Mouse (Mus musculus): ENCODE results near the gene Rspo1. TPM values are rescaled to one million over a fixed set of nuclear protein-coding genes. Genes with fewer than 3 reads are reported as not detected.

Gene Rspo1
- total and polyA plus RNA-seq, 2 experiments from 2014 or later: 1.9 to 2.4 TPM

DNA sequence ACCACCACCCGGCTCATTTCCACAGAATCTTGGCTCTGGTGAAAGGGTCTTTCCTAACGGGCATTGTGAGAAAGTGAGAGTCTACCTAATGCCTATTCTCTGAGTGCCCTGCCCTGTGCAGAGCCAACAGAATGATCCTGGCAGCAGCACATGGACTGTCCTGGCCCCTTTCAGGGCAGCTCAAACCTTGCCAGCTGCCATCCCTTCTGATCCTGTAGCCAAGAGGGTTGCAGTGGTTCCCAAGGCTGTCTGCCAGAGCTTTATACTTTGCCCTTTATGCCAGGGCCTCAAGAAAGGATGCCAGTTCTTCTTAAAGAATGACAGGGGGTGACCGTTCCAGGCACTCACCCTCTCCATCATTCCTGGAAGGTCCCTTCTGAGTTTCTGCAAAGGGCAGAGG, 36.7 kb upstream of the Rspo1 start:
- H3K27me3 ChIP-seq (ENCODE audit: insufficient read depth, low read length): no peaks in the 10 kb centered on the region
- 63% methylated on average over 3 of the region's 3 CpGs for WGBS
- H3K27ac ChIP-seq (ENCODE audit: low read depth, low read length): no peak overlapping the region
- no peak overlapping the region for H3K4me3 ChIP-seq (ENCODE audit: low read depth, low read length)
- H3K4me1 ChIP-seq (ENCODE audit: insufficient read depth): no peaks in the 10 kb centered on the region
- H3K9ac ChIP-seq: no peak overlapping the region
- ATAC-seq (peak; percentile 25; the same call in 1 of the 2 replicates), DNase-seq (no peak)
- no peak for TF ChIP-seq CTCF (IDR thresholded peaks at IDR 0.05; ENCODE audit: low read depth)
- H3K4me2 ChIP-seq (ENCODE audit: low read depth): no peak overlapping the region
- H3K36me3 ChIP-seq (ENCODE audit: insufficient read depth): no peaks in the 10 kb centered on the region
- no peaks in the 10 kb centered on the region for H3K9me3 ChIP-seq (ENCODE audit: low read length)

DNA sequence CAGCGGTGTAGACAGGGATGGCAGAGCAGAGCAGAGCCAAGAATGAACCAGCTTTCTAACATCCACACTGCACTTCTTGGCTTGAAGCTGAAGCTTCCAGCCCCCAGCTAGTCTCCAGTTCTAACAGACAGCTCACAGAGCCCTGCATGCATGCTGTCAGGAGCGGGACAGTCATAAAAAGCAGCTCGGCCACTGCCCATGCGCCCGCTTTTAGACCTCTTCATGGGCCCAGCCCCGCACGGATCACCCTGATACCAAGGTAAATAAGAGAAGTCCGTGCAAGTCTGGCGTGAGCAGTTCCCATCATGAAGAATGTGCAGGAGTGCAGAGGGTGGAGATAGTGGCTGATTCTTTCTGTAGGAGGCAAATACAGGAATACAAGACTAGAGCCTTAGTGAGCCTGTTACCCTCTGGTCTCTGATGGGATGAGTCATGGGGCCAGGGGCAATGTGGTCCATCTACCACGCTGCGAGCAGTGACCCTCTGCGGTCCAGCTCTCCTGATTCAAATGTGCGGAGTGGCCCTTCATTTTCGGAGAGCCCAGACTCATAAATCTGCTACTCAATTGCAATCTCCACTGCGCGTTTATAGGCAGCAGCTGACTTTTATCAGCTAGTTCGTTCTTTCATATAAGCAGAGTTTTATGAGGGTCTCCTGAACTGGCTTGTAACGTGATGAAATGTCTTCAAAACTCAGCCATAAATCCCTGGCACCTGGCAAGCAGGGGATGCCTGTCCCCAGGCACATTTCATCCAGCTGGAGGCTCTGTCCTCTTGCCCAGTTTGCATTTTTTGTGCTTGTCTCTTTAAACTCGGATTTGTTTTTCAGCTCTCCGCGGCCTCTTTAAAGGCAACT, 35.8 kb upstream of the Rspo1 start:
- no peaks in the 10 kb centered on the region for H3K4me1 ChIP-seq (ENCODE audit: insufficient read depth)
- no peak overlapping the region for H3K4me2 ChIP-seq (ENCODE audit: low read depth)
- no peak overlapping the region for H3K9ac ChIP-seq
- whole genome bisulfite sequencing: 81% methylated on average over 21 of the region's 21 CpGs
- H3K27me3 ChIP-seq (ENCODE audit: insufficient read depth, low read length): no peaks in the 10 kb centered on the region
- no peaks in the 10 kb centered on the region for H3K36me3 ChIP-seq (ENCODE audit: insufficient read depth)
- H3K9me3 ChIP-seq (ENCODE audit: low read length): no peaks in the 10 kb centered on the region
- H3K27ac ChIP-seq (ENCODE audit: low read depth, low read length): no peak overlapping the region
- no peak for ATAC-seq
- no peak for DNase-seq
- no peak for TF ChIP-seq CTCF (IDR thresholded peaks at IDR 0.05; ENCODE audit: low read depth)
- H3K4me3 ChIP-seq (ENCODE audit: low read depth, low read length): no peak overlapping the region

DNA sequence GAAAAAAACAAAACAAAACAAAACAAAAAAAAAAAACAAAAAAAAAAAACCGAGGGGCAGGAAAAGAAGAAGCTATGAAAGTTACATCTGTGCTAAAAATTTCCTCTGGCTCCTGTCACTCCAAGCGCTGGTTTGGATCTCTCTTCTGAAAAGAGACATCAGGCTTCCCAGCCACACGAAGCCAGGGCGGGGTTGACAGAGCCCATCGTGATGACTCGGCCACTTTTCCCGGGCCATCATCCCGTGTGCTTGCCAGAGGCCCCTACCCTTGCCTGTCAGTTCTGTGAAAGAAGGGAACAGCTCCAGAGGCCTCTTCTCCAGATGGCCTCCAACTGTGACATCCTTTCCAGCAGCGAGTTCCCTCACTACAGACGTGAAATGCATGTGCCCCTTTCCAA, 35.2 kb upstream of the Rspo1 start:
- no peak overlapping the region for H3K4me2 ChIP-seq (ENCODE audit: low read depth)
- ATAC-seq (no peak), DNase-seq (no peak)
- H3K27me3 ChIP-seq (ENCODE audit: insufficient read depth, low read length): no peaks in the 10 kb centered on the region
- 44% methylated on average over 10 of the region's 10 CpGs for WGBS
- no peaks in the 10 kb centered on the region for H3K4me1 ChIP-seq (ENCODE audit: insufficient read depth)
- TF ChIP-seq CTCF (IDR thresholded peaks at IDR 0.05; ENCODE audit: low read depth): no peak
- H3K9me3 ChIP-seq (ENCODE audit: low read length): no peaks in the 10 kb centered on the region
- H3K27ac ChIP-seq (ENCODE audit: low read depth, low read length): no peak overlapping the region
- no peak overlapping the region for H3K4me3 ChIP-seq (ENCODE audit: low read depth, low read length)
- no peaks in the 10 kb centered on the region for H3K36me3 ChIP-seq (ENCODE audit: insufficient read depth)
- no peak overlapping the region for H3K9ac ChIP-seq

DNA sequence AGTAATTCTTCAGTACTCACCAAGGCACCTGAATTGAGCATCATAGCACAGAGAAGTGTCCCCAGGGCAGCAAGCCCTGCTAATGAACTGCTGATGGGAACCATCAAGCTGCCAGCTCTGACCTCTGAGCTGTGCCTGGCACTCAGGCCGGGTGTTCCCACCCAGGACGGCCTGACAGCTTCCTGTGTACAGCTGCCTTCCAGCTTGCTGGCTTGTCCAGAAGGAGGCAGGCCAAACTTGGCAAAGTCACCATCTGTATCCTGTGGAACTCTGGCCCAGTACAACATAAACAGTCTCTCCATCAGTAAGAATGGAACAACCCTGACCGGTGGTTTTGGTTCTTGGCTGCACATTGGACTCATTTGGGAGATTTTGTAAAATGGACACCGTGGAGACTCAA, 32.7 kb upstream of the Rspo1 start:
- H3K27ac ChIP-seq (ENCODE audit: low read depth, low read length): no peak overlapping the region
- no peaks in the 10 kb centered on the region for H3K36me3 ChIP-seq (ENCODE audit: insufficient read depth)
- no peak for ATAC-seq
- no peak overlapping the region for H3K4me2 ChIP-seq (ENCODE audit: low read depth)
- H3K4me1 ChIP-seq (ENCODE audit: insufficient read depth): no peaks in the 10 kb centered on the region
- no peak for DNase-seq
- WGBS: 66% methylated on average over 4 of the region's 4 CpGs
- no peaks in the 10 kb centered on the region for H3K27me3 ChIP-seq (ENCODE audit: insufficient read depth, low read length)
- no peak overlapping the region for H3K9ac ChIP-seq
- no peak for TF ChIP-seq CTCF (IDR thresholded peaks at IDR 0.05; ENCODE audit: low read depth)
- no peaks in the 10 kb centered on the region for H3K9me3 ChIP-seq (ENCODE audit: low read length)
- no peak overlapping the region for H3K4me3 ChIP-seq (ENCODE audit: low read depth, low read length)

DNA sequence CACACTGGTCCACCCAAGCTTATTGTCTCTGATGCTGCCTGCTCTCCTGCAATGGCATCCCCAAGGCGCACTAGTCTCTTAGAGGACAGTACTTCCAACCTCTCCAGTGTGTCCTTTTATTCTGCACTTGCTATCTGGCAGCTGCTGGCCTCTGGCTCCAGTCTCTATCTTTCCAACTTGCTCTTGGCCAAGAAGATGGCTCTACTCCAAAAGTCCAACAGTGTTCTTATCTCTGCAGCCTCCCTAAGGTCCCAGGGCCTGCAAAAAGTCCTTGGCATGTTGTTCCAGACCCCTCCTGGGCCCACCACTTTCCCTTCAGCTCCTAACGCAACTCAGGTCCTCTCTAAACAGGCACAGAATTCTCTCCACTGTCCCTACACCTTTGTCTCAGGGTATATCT, 28.9 kb upstream of the Rspo1 start:
- Histone ChIP-seq H3K9me3 (ENCODE audit: low read length) (no peaks in the 10 kb centered on the region), H3K27me3 (ENCODE audit: insufficient read depth, low read length) (no peaks in the 10 kb centered on the region), H3K9ac (no peak overlapping the region), H3K4me1 (ENCODE audit: insufficient read depth) (no peaks in the 10 kb centered on the region), H3K4me3 (ENCODE audit: low read depth, low read length) (no peak overlapping the region), H3K27ac (ENCODE audit: low read depth, low read length) (no peak overlapping the region), H3K4me2 (ENCODE audit: low read depth) (no peak overlapping the region), H3K36me3 (ENCODE audit: insufficient read depth) (no peaks in the 10 kb centered on the region)
- TF ChIP-seq CTCF (IDR thresholded peaks at IDR 0.05; ENCODE audit: low read depth): no peak
- WGBS: 81% methylated on average over 2 of the region's 2 CpGs
- ATAC-seq (no peak), DNase-seq (no peak)

DNA sequence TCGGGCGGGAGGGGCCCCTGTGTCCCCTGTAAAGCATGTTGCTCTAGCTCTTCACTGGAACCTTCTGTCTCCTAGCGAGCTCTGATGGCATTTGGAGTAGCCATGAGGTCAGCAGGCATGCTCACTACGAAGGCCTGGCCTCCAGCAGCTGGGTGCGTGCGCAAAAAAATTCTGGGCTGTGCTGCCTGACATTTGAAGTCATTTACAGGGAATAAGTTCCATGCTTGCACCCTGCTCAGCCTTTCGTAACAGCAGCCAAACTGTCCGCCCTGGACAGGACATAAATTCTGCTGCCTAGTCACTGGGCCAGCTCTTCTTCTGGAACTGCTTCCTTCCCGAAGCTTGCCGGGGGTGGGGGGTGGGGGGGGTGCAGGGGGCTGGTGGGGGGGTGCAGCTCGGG, 27.2 kb upstream of the Rspo1 start:
- H3K27me3 ChIP-seq (ENCODE audit: insufficient read depth, low read length): no peaks in the 10 kb centered on the region
- no peaks in the 10 kb centered on the region for H3K4me1 ChIP-seq (ENCODE audit: insufficient read depth)
- no peak for ATAC-seq
- DNase-seq: no peak
- H3K9me3 ChIP-seq (ENCODE audit: low read length): no peaks in the 10 kb centered on the region
- no peak overlapping the region for H3K4me2 ChIP-seq (ENCODE audit: low read depth)
- no peak overlapping the region for H3K27ac ChIP-seq (ENCODE audit: low read depth, low read length)
- 75% methylated on average over 11 of the region's 11 CpGs for WGBS
- TF ChIP-seq CTCF (IDR thresholded peaks at IDR 0.05; ENCODE audit: low read depth): no peak
- no peaks in the 10 kb centered on the region for H3K36me3 ChIP-seq (ENCODE audit: insufficient read depth)
- no peak overlapping the region for H3K9ac ChIP-seq
- no peak overlapping the region for H3K4me3 ChIP-seq (ENCODE audit: low read depth, low read length)

DNA sequence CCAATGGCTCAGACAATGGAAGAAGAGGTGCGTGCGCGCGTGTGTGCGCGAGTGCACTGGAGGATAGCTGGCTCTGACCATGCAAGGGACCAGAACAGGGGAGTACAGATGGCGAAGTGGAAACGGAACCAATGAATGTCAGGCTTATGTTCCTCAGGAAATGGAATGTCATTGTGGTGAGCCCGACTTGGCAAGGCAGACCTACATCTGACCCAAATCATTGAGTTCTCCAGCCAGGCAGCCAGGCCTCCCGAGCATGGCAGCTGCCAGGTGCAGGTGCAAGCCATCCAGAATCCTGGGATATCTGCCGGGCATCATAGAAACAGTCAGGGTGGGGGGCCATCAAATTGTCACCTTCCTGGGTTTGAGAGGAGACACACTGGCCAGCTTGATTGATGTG, 25.3 kb upstream of the Rspo1 start:
- DNase-seq (no peak), ATAC-seq (no peak)
- Histone ChIP-seq H3K9ac (no peak overlapping the region), H3K36me3 (ENCODE audit: insufficient read depth) (no peaks in the 10 kb centered on the region), H3K4me3 (ENCODE audit: low read depth, low read length) (no peak overlapping the region), H3K27ac (ENCODE audit: low read depth, low read length) (no peak overlapping the region), H3K4me1 (ENCODE audit: insufficient read depth) (no peaks in the 10 kb centered on the region), H3K9me3 (ENCODE audit: low read length) (no peaks in the 10 kb centered on the region), H3K27me3 (ENCODE audit: insufficient read depth, low read length) (no peaks in the 10 kb centered on the region), H3K4me2 (ENCODE audit: low read depth) (no peak overlapping the region)
- 84% methylated on average over 11 of the region's 11 CpGs for WGBS
- no peak for TF ChIP-seq CTCF (IDR thresholded peaks at IDR 0.05; ENCODE audit: low read depth)
